Comparison of ENCODE assay signal across 9 mouse cellular contexts in the genomic region with DNA sequence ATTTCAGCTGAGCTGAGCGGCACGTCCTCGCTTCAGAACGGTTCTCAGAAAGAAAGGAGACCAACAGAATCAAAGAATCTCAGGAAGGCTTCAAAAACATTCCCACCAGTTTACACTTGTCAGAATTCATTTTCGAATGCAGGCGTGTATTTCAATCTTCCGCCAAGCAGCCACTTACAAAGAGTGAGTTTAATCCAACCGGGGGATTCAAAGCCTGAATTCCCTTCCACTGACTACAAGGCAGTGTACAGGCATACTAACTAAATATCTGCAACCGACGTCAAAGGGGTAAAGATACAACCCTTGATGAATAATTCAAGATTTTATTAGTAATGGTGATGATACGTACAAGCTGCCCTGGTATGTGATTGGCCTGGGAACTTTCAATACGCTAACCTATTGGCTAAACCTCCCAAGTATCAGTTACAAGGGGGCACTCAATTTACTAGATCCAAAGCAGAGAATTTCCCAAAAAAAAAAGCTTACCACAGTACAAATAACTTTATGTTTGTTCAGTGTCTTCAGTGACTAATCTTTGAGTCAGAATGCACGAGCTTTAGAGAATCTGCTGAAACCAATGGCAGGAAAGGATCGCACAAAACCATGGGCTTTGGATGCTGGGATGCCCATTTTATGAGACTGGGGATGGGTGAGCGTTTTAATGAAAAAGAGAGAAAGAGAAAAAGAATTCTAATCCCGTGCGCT.
DNase-seq lines count a peak whose midpoint lies in the region; ATAC-seq and TF ChIP-seq lines count a peak whose summit lies in the region.
"Had no signal": no experiment of that assay in that cellular context is flagged by ENCODE, and none has a peak within 500 bp of the region (broad histone marks: within the 10 kb centered on the region; RNA-seq: fewer than 3 reads in every experiment).

No protein-coding gene starts in this region.

- WGBS in heart, embryonic 15.5 days: 48% methylated on average over 17 of the region's 17 CpGs
- 85% methylated on average over 17 of the region's 17 CpGs for WGBS in heart, adult 2 months
- WGBS in embryonic facial prominence, embryonic 10.5 days: 33% methylated on average over 17 of the region's 17 CpGs
- WGBS in hindbrain, embryonic 14.5 days: 13% methylated on average over 17 of the region's 17 CpGs
- WGBS in midbrain, embryonic 14.5 days: 5% methylated on average over 17 of the region's 17 CpGs

- H3K4me1 ChIP-seq in heart, embryonic 15.5 days (replicated peaks): peaks cover 31% of the 10 kb centered on the region
- H3K4me1 ChIP-seq in heart, adult 2 months (ENCODE audit: control insufficient read depth, insufficient read depth, low read length): no peaks in the 10 kb centered on the region
- peaks cover 91% of the 10 kb centered on the region for H3K4me1 ChIP-seq in embryonic facial prominence, embryonic 10.5 days
- H3K4me1 ChIP-seq in hindbrain, embryonic 14.5 days (replicated peaks; ENCODE audit: control insufficient read depth, insufficient read depth, low read length): peaks cover 61% of the 10 kb centered on the region
- peaks cover 65% of the 10 kb centered on the region for H3K4me1 ChIP-seq in midbrain, embryonic 14.5 days (ENCODE audit: control insufficient read depth, insufficient read depth, low read length)

- peak overlapping the region; percentile 78 for H3K4me3 ChIP-seq in heart, embryonic 15.5 days
- H3K4me3 ChIP-seq in heart, adult 2 months: no peak overlapping the region
- H3K4me3 ChIP-seq in embryonic facial prominence, embryonic 10.5 days: peak overlapping the region; percentile 86
- peak overlapping the region; percentile 59 for H3K4me3 ChIP-seq in hindbrain, embryonic 14.5 days (replicated peaks; ENCODE audit: low read length)
- H3K4me3 ChIP-seq in midbrain, embryonic 14.5 days (replicated peaks; ENCODE audit: low read depth, low read length): peak overlapping the region; percentile 62

- H3K79me2 ChIP-seq in heart, adult 2 months (replicated peaks; ENCODE audit: control insufficient read depth, insufficient read depth, low read length): no peaks in the 10 kb centered on the region

- no peak overlapping the region for H3K27ac ChIP-seq in heart, embryonic 15.5 days
- no peak overlapping the region for H3K27ac ChIP-seq in heart, adult 2 months
- H3K27ac ChIP-seq in embryonic facial prominence, embryonic 10.5 days (replicated peaks): peak overlapping the region; percentile 24; the same call in 1 of the 2 replicates
- H3K27ac ChIP-seq in hindbrain, embryonic 14.5 days: peak overlapping the region; percentile 14
- H3K27ac ChIP-seq in midbrain, embryonic 14.5 days (replicated peaks; ENCODE audit: low read depth, low read length): peak overlapping the region; percentile 38; the same call in 1 of the 2 replicates

- no peak for DNase-seq in heart, adult 2 months
- DNase-seq in embryonic facial prominence, embryonic 10.5 days (ENCODE audit: low spot score): no peak
- DNase-seq in hindbrain, embryonic 14.5 days (ENCODE audit: low spot score): no peak
- peak; percentile 63 for DNase-seq in midbrain, embryonic 14.5 days
- no peak for DNase-seq in urinary bladder, postnatal 4 days (ENCODE audit: low spot score in 2 of 2)
- no peak for DNase-seq in ovary, adult 18-20 months (ENCODE audit: low spot score)
- DNase-seq in MN1 (ENCODE audit: low spot score): no peak
- DNase-seq: layer of hippocampus, postnatal 36 days had no signal

- no peak for TF ChIP-seq EP300 in heart, adult 2 months (IDR thresholded peaks at IDR 0.05; ENCODE audit: insufficient read depth, low read depth, low read length)

- no peaks in the 10 kb centered on the region for H3K36me3 ChIP-seq in heart, embryonic 15.5 days
- no peaks in the 10 kb centered on the region for H3K36me3 ChIP-seq in heart, adult 2 months (ENCODE audit: control insufficient read depth, insufficient read depth, low read length)
- peaks cover 24% of the 10 kb centered on the region for H3K36me3 ChIP-seq in embryonic facial prominence, embryonic 10.5 days (replicated peaks)
- no peaks in the 10 kb centered on the region for H3K36me3 ChIP-seq in hindbrain, embryonic 14.5 days (replicated peaks; ENCODE audit: control insufficient read depth, insufficient read depth)
- H3K36me3 ChIP-seq in midbrain, embryonic 14.5 days (ENCODE audit: control insufficient read depth, insufficient read depth, low read length): no peaks in the 10 kb centered on the region

- TF ChIP-seq CTCF in heart, adult 2 months (IDR thresholded peaks at IDR 0.05): no peak

- no peak for ATAC-seq in heart, embryonic 15.5 days (replicated peaks; ENCODE audit: insufficient number of reproducible peaks, insufficient read depth, low FRiP score, low read depth)
- no peak for ATAC-seq in hindbrain, embryonic 14.5 days (ENCODE audit: low FRiP score)
- peak; percentile 18; the same call in 1 of the 2 replicates for ATAC-seq in midbrain, embryonic 14.5 days (ENCODE audit: low FRiP score, low TSS enrichment)

- intact Hi-C loops in heart, adult 2 months (cut with DNase I): no loop called here

- no peaks in the 10 kb centered on the region for H3K9me3 ChIP-seq in heart, embryonic 15.5 days (replicated peaks)
- H3K9me3 ChIP-seq in embryonic facial prominence, embryonic 10.5 days: no peaks in the 10 kb centered on the region
- no peaks in the 10 kb centered on the region for H3K9me3 ChIP-seq in hindbrain, embryonic 14.5 days (ENCODE audit: control insufficient read depth, low read length)
- H3K9me3 ChIP-seq in midbrain, embryonic 14.5 days (ENCODE audit: control insufficient read depth, low read length): no peaks in the 10 kb centered on the region

- no peak overlapping the region for H3K9ac ChIP-seq in heart, embryonic 15.5 days
- H3K9ac ChIP-seq in heart, adult 2 months (ENCODE audit: low read depth, low read length): no peak overlapping the region
- peak overlapping the region; percentile 62 for H3K9ac ChIP-seq in hindbrain, embryonic 14.5 days
- peak overlapping the region; percentile 37; the same call in 1 of the 2 replicates for H3K9ac ChIP-seq in midbrain, embryonic 14.5 days (replicated peaks; ENCODE audit: low read length)

- H3K27me3 ChIP-seq in heart, embryonic 15.5 days: peaks cover 6% of the 10 kb centered on the region; the same call in 1 of the 2 replicates
- no peaks in the 10 kb centered on the region; the same call in 1 of the 2 replicates for H3K27me3 ChIP-seq in heart, adult 2 months (ENCODE audit: control insufficient read depth, insufficient read depth, low read length)
- H3K27me3 ChIP-seq in embryonic facial prominence, embryonic 10.5 days (replicated peaks; ENCODE audit: low read depth, poor library complexity, severe bottlenecking): peaks cover 55% of the 10 kb centered on the region
- no peaks in the 10 kb centered on the region; the same call in 1 of the 2 replicates for H3K27me3 ChIP-seq in hindbrain, embryonic 14.5 days (ENCODE audit: control insufficient read depth, insufficient read depth, low read length)
- H3K27me3 ChIP-seq in midbrain, embryonic 14.5 days (ENCODE audit: control insufficient read depth, insufficient read depth, low read length): peaks cover 6% of the 10 kb centered on the region; the same call in 1 of the 2 replicates

- TF ChIP-seq POLR2A in heart, adult 2 months (IDR thresholded peaks at IDR 0.05; ENCODE audit: insufficient read depth, low read depth, low read length): no peak

- peak overlapping the region; percentile 97 for H3K4me2 ChIP-seq in heart, embryonic 15.5 days
- peak overlapping the region; percentile 83 for H3K4me2 ChIP-seq in hindbrain, embryonic 14.5 days (replicated peaks)
- peak overlapping the region; percentile 95 for H3K4me2 ChIP-seq in midbrain, embryonic 14.5 days (ENCODE audit: low read length)

Comparison
In these comparisons a context has a peak if more than half of its experiments do, and no peak if none do; other contexts are left out.
1. H3K27ac ChIP-seq: peak in embryonic facial prominence, embryonic 10.5 days (single experiment), hindbrain, embryonic 14.5 days (single experiment) and midbrain, embryonic 14.5 days (single experiment); none in heart, embryonic 15.5 days (single experiment) and heart, adult 2 months (single experiment).
2. H3K9ac ChIP-seq: peak in hindbrain, embryonic 14.5 days (single experiment) and midbrain, embryonic 14.5 days (single experiment); none in heart, embryonic 15.5 days (single experiment) and heart, adult 2 months (single experiment).
3. Peak in every context shown above with its lines, with median percentiles within 50 percentile points of each other: H3K4me2 ChIP-seq.